Mouse (Mus musculus) layer of hippocampus, adult 11-12 months (tissue): Measurements from ENCODE around the gene P4hb.

Source experiments
- DNase-seq: peaks from one replicate; pipeline ENCODE4 v3.0.0; 2022; ENCODE audit warnings: low spot score

Gene P4hb

DNA sequence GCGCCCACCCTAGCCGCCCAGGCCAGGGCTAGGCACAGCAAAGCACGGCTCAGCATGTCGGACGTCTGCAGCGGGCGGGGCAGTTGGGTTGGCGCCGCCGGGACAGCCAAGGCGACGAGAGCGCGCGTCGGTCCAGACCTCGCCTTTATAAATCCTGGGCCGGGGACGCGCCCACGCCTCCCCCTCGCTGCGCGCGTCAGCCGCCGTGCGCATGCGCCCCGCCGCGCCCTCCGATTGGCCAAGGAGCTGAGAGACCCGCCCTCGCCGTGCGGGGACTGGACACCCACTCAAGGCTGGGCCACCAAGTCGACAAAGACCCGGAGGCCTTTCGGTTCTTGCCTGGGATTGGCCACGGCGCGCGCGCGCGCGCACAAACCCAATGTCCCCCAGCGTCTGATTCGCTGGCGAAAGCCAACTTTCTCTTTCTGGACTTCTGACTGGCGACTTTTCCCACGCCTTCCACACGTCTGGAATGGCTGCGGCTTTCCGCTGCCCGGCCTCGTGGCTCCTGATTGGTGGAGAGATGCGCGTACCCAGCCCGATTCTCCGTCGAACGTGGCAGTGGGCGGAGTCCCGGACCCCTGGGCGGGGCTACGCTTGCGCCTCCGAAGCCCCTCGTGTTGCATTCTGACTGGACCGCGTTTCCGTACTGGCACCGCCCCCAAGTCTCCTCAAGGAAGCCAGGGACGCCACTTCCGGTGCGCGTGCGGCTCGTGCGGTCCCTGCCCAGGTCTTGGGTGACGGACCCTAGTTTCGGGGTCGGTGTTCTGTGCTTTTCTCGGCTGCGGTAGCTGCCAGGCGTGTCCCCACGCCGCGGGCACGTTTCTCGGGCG is at the start of gene P4hb:
Gene P4hb (minus strand): TSS at position 502 of the 833 bp plus-strand sequence.
- DNase-seq, result peak; percentile 100

DNA sequence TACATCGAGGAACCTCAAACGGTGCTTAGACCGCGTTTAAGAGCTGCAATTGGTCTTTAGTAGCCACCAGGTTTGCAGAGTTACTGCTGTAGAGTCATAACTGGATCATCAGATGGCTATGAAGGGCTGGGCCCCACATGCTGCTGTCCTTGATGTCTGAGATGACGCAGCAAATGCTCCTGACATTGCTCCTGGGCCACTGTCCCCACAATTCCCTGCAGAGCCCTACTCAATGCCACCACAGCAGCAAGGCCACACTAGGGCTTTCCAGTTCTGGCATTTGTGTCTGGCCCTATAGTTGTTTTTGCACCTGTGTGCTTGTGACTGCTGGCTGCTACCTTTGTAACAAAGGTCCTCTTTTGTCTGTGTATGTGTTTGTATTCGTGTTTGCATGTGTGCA is 49.8 kb upstream of the P4hb start:
- no peak for DNase-seq

DNA sequence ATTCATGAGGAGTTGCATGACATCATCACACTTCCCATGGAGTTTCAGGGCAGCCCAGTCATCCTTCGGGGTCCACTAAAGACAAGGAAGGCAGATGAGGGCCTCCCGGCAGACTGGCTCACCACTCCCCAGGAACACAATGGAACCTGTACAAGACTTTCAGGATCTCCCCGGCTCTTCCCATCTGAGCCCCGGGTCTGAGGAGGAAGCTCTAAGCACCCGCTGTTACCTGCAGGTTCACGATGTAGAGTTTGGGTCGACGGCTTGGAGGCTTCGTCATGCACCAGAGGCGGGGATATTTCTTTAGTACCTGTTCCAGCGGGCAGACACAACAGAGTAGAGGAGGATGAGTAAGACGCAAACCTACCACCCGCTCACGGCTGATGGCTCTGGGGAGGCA is 47.1 kb upstream of the P4hb start:
- DNase-seq, result no peak

DNA sequence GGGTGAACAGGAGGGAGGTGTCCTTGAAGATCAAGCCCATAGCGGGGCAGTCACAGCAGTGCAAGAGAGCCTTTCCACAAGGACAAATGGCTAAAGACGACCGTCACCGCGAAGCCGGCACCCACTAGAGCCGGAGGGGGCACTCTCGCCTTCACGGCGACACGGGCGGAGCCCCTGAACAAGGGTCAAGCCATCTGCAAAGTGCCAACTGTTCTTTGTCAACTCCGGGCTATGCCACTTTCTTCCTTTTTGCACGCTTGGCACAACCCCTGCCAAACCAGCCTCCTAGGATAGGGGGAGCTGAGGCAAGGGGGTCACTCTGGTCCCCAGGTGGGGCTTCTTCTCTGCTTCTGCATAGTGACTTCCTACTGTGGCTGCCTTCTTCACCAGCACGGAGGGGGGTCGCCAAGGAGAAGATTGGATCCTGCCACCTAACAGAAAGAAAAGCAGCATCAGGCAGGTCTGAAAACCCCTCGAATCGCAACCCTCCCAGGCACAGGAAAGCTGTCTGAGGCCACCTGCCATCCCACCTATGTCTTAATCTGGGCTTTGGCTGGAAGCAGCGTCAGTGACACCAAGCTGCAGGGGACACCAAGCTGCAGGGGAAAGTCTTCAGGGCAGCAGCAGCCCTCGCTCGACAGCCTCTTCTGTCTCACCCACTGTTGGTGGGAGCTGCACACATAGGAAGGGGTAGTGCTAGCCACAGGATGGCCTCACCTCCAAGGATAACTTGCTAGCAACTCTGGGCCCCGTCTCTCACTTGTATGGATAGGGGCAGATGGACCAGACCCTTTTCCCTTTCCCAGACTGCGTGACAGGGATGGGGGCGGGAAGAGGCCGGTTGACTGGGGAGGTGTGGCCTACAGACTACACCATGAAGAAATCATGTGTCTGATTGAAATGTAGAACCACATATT is 45.8 kb upstream of the P4hb start:
- no peak for DNase-seq

DNA sequence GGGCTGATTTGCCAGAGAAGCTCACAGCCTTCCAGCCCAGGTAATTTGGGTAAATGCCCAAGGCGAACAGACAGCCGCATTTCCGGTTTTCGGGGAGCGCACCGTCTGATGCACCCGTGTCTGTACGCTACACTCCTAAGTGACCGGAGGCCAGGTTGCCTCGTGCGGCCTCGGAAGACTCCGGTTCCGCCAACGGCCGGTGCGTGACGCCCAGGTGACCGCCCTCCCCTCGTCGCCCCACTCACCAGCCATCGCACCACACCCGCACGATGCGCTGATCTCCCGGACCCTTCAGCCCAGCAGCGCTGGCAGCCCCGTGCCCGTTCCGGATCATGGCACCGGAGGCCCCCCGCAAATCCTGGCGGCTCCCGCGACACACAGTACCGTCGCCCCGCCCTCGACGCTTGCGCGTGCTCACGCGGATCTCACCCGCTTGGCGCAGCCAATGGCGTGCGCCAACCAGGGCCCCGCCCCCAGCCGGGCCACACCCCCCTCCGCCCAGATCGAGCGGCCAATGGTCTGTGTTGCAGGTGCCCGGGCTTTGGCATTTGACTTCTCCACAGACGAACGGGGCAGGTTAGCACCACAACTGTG is 44.6 kb upstream of the P4hb start, which contains the start of gene Pcyt2:
Gene Pcyt2 (minus strand): TSS at position 418 of the 594 bp plus-strand sequence.
- peak; percentile 93 for DNase-seq

DNA sequence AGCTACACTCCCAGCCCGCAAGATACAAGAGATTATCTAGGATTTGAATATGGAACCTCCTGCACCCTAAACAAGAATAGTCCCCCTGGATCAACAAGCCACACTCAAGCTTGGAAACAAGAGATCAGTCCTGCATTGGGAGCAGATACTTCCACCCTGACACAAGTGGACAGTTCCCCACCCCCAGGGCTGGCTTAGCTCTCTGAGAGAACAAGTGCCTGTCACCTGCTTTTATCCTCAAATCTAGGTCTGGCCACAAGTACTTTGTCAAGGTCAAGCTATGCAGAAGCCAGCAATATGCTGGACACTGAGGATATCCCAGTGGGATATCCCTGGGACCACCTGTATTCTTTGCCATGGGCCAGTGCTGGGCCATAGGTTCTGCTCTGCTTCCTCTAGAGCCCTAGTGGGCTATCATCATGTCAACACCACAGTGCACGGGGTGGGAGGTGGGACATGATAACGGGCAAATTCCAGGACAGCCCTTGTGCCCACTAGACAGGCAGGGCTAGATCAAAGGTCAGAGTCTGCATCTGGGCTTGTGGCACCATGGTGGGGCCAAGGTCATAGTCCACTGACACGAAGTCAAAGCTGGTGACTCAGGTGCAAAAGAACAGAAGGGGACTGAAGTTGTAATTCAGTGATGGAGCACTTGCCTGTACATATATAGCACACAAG is 43.7 kb upstream of the P4hb start:
- no peak for DNase-seq

DNA sequence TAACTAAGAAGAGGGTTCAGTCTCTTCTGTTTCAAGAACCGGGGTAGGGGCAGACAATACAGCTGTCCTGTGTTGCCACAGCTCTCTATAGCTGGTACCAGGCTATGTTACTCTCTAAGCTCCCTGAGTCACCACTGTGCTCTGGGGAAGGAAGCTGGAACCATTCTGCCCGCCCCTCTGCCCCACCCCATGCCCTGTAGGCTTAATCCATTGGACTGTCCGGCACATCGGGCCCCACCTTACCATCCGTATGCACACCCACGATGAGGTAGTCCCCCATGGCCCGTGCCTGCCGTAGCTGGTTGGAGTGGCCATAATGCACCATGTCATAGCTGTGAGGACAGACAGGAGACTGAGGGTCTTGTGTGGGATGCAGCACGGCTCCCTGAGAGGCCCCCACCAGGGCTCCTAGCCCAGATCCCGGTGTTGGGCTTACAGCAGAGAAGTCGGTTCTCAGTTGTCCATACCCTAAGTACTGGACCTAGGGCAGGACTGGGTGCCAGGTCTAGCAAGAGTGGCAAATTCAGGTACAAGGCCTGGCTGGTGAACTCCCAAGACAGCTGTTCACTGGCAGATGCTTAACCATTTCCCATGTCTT is 42.7 kb upstream of the P4hb start:
- DNase-seq, result no peak

DNA sequence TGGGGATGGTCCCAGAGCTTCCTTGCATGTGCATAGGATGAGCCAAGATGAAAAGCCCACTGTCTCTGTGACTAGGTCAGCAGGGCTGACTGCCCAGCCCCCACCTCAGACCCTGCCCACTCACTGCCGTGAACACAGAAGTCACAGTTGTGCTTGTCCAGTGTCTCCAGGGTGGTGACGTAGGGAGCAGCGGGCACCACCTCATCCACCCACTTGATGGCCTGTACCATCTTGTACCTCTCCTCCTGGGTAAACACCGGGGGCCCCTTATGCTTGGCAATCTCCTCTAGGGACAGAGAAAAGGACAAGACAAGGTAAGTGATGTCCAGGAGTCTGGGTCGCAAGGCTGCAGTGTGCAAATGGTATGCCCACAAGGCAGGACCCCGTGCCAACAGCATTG is 42.1 kb upstream of the P4hb start:
- DNase-seq, result no peak

DNA sequence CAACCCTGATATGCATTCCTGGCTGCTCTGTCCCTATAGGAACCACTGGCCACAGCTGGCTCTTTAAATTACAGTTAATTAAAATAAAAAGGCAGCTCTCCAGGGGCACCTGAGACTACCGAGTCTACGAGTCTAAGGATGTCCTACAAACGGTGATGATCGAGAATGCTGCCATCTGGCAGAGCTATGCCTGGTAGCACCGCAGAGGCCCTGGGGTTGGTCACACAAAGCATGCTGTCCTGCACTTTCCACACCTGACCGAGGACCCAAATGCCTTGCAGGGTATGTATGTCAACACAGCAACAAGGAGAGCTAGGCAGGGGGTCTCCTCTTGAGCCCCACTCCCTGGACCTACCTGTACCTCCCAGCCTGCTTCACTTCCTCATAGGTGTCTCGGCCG is 40.9 kb upstream of the P4hb start:
- no peak for DNase-seq

DNA sequence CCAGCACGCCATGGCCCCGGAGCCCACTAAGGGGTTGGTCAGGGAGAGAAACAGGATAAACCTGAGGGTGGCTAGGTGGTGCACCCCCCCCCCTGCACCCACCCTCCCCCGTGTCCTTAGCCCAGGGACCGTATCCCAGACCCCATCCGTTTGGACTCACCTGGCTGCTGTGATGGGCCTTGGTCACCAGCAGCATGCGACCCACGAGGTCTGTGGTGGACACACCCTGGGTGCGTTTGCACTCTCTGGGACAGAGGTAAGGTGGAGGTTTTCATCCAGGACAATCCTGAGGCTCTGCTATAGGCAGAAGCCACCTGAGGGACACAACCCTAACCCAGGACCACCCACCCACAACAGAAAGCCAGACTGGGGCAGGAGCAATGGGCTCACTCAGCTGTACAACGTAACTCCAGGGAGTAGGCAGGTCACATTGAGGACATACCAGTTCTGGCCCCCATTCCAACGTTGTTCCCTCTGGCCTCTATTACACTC is 40.5 kb upstream of the P4hb start:
- no peak for DNase-seq

DNA sequence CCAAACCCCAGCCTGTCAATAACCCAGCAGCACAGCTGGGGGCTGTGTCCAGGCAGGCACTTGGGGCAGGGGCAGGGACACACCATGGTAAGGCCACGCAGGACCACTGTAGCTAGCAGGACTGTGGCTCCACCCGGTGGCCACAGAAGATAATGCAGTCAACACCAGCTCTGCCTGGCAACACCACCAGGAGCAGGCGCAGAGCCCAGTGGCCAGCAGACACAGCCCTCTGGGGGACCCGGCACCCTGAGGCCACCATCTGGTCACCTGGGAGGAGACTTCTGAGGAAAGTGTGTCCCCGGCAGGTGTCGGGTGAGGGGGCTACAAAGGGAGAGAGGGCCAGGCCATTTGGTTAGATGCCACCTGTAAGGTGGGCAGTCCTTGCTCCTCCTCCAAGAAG is 39.7 kb upstream of the P4hb start:
- DNase-seq, result peak; percentile 77

DNA sequence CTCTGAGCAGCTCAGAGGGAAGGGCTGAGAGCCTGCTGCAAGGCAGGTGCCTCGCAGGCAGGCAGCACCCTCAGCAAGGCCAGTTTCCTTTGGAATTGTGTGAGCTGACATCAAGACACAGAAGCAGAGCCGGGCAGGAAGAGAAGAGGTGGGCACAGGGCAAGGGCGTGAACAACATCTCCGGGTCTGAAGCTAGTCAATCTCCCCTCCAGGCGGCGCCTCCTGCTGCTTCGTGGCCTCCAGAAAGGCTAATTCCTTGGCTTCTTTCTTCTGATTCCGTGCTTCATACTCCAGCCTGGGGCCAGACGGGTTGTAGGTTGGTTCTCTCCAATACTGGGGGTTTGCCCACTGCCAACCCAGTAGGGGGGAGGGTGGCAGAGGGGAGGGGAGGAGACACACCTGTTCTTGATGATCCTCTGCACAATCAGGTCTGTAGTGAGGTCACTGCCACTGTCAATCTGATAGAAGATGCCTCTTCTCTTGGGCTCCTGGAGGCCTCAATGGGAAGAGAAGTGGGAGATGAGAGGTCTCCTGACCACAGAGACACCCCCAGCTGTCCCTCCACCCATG is 37.5 kb upstream of the P4hb start:
- no peak for DNase-seq

DNA sequence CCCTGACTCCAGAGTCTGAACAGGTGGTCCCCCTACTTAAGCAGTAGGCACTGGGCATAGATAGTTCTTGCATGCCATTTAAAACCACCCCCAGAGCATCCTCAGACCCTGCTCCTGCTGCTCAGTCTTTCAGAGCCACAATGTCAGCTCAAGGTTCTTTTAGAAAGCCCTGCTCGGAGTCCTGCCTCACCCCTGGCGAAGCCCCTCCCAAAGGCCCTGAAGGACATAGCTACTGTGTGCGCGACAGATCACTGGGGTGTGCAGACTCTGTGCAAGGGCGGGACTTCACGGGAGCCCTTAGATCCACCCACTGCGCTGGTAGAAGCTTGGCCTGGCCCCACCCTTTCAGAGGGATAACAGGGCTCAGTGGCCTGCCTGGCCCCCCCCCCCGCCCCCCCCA is 36.2 kb upstream of the P4hb start:
- no peak for DNase-seq

DNA sequence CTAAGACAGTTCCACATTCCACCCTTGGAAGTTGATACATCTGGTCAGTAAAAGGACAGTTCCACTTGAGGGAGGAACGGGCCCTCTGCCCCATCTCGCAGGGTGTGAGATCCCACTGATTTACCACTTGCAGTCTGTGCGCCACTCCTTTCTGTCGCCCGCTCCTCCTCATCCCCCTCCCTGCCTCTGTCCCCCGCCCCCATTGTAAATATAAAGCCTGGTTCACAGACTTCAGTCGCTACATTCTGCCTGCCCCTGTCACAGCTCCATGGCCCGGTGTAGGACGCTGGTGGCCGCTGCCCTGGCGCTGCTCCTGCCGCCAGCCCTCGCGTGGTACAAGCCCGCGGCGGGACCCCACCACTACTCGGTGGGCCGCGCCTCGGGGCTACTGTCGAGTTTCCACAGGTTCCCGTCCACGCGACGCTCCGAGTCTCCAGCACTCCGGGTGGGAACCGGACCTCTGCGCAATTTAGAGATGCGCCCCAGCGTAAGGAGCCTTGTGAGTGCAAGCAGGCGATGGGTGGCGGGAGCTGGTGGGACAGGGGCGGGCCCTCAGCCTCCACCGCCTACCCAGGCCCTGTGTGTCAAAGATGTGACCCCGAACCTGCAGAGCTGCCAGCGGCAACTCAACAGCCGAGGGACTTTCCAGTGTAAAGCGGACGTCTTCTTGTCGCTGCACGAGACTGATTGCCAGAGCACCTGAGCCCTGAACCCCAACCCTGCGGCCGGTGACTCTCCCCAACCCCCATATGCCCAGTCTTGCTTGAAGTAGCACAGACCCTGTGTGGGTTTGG is 35.4 kb upstream of the P4hb start, which contains the start of gene Npb:
Gene Npb (plus strand): TSS at position 237 of the 794 bp plus-strand sequence.
- DNase-seq, result no peak

DNA sequence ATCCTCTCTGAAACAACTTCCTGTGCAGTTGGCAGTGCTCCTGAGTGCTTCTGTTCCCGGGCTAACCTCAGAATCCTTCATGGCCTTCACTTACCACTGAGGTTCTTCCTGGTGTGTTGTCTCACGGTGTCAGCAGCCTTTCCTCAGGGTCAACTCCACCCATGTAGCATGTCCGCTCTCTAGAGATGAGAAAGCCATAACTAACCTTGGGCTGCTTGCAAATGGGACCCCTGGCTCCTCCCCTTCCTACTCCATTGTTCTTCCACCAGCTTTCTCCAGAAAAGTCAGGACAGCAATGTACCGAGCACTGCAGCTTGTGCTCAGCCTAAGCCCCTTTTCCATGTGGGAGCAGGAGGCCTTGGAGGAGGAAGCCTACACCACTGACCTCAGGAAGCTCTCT is 33.7 kb upstream of the P4hb start:
- DNase-seq, result no peak

DNA sequence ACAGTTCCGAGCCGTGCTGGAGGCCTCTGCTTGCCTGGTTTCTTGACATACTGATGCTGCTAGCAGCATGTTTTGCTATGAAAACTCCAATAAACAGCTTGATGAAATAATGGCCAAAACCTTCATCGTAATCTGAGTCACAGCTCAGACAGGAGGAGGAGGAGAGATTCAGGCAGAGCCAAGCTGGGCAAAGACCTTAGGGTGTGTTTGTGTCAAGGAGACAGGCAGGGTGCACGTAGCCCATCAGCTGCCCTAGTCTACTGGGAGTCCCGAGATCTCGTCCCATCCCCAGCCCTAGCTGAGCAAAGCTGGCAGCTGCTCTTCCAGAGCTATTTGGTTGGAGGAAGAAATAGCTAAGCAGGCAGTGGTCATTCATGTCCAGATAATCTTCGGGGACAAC is 32.6 kb upstream of the P4hb start:
- no peak for DNase-seq

DNA sequence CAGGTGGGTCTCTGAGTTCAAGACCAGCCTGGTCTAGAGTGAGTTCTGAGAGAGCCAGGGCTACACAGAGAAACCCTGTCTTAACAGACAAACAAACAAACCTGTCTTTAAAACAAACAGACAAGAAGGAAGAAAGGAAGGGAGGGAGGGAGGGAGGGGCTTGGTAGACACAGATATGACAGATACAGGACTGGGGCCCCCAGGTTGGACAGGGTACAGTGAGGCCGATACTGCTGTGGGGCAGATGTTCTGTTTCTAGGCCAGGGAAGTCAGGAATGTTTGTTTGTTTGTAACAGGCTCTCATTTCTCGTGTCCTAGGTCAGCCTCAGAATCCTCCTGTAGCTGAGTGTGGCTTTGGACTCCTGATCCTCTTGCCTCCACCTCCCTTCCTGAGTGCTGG is 30.5 kb upstream of the P4hb start:
- no peak for DNase-seq

DNA sequence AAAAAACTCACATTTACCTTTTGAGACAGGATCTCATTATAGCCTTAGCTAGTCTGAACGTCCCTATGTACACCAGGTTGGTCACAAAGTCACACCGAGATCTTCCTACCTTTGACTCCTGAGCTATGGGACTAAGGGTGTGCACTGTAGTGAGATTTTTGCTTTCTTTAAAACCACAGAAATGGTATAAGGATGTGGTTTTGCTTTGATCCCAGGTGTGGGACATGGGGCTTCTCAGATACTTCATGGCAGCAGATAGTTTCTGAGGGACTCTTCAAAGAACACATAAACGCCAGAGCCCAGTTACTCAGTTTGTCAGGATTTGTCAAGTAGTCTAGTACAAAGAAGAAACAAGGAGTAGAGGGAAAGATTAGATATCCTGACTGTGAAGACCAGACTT is 27.7 kb upstream of the P4hb start:
- DNase-seq, result no peak

DNA sequence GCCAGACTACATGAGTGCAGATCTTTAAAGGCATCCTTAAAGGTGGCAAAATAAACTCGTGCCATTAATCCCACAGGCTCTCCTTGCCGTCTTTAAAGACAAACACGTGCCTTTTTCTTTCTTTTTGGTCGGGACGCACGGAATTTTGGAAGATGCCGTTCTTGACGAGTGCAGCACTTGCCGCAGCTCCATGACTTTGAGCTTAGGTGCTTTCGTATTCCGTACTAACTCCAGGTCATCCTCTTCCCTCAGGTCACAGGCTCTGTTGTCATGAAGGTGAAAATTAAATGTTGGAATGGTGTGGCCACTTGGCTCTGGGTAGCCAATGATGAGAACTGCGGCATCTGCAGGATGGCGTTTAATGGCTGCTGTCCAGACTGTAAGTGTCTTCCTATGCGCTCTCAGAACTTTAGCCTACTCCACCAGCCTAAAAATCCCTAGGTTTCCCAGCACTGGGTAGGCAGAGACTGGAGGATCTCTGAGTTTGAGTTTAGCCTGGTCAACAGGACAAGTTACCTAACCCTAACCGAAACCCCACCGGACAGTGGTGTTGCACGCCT is 26.0 kb upstream of the P4hb start:
- DNase-seq, result no peak
